Mouse (Mus musculus) forebrain, embryonic 11.5 days (tissue): Measurements from ENCODE around the gene Ace. TPM values are rescaled to one million over a fixed set of nuclear protein-coding genes. Genes with fewer than 3 reads are reported as not detected.

Experiments used
- ATAC-seq: fragments of 200-750 bp; cut with Nextera tagmentation; replicated peaks from 2 replicates; pipeline ENCODE4 v1.8.0; 2017; ENCODE audit warnings: moderate TSS enrichment; ENCODE audit not compliant: low FRiP score
- DNase-seq: peaks from one replicate; pipeline ENCODE4 v3.0.0-alpha.2; 2017; ENCODE audit warnings: low spot score
- H3K27ac ChIP-seq: fragments of 300-500 bp; sonication (generic); 2 replicates; pipeline ENCODE4 v1.5.1; 2014; ENCODE audit warnings: low read depth, low read length
- H3K27me3 ChIP-seq: fragments of 300-500 bp; sonication (generic); 2 replicates; pipeline ENCODE4 v1.6.1; 2014; ENCODE audit warnings: mild to moderate bottlenecking, low read length, mixed read lengths; ENCODE audit not compliant: control insufficient read depth, insufficient read depth
- H3K36me3 ChIP-seq: fragments of 300-500 bp; sonication (generic); 2 replicates; pipeline ENCODE4 v1.6.1; 2014; ENCODE audit warnings: mild to moderate bottlenecking, low read length, moderate library complexity, mixed read lengths; ENCODE audit not compliant: control insufficient read depth, insufficient read depth
- H3K4me1 ChIP-seq: fragments of 300-500 bp; sonication (generic); replicated peaks from 2 replicates; pipeline ENCODE4 v1.6.1; 2014; ENCODE audit warnings: low read length, mixed read lengths; ENCODE audit not compliant: control insufficient read depth, insufficient read depth
- H3K4me2 ChIP-seq: fragments of 300-500 bp; sonication (generic); 2 replicates; pipeline ENCODE4 v1.6.1; 2014; ENCODE audit warnings: low read depth, mild to moderate bottlenecking, low read length, moderate library complexity, mixed read lengths; ENCODE audit not compliant: severe bottlenecking
- H3K4me3 ChIP-seq: fragments of 300-500 bp; sonication (generic); 2 replicates; pipeline ENCODE4 v1.5.1; 2014; ENCODE audit warnings: low read depth, low read length
- H3K9ac ChIP-seq: fragments of 300-500 bp; sonication (generic); 2 replicates; pipeline ENCODE4 v1.6.1; 2014; ENCODE audit warnings: low read length
- H3K9me3 ChIP-seq: fragments of 300-500 bp; sonication (generic); 2 replicates; pipeline ENCODE4 v1.6.1; 2016; ENCODE audit warnings: low read length, mixed read lengths; ENCODE audit not compliant: control insufficient read depth
- WGBS: fragments of 180-500 bp; shearing (Covaris S2); extraction: QIAGEN DNeasy Blood & Tissue Kit; methylation state at CpG from one replicate; pipeline ENCODE4 v1.1.7; 2014; 5-methylcytosine and 5-hydroxymethylcytosine counted together
- polyA plus RNA-seq: library from polyadenylated mRNA; unstranded; fragments of >200 nt; fragmentation: Nextera tagmentation; extraction: Ambion mirVana; gene quantifications from 2 replicates; pipeline ENCODE4 v1.2.1, GENCODE M21; 2014

Ace gene
- polyA plus RNA-seq, result 0.67 and 0.90 TPM in 2 replicates

DNA sequence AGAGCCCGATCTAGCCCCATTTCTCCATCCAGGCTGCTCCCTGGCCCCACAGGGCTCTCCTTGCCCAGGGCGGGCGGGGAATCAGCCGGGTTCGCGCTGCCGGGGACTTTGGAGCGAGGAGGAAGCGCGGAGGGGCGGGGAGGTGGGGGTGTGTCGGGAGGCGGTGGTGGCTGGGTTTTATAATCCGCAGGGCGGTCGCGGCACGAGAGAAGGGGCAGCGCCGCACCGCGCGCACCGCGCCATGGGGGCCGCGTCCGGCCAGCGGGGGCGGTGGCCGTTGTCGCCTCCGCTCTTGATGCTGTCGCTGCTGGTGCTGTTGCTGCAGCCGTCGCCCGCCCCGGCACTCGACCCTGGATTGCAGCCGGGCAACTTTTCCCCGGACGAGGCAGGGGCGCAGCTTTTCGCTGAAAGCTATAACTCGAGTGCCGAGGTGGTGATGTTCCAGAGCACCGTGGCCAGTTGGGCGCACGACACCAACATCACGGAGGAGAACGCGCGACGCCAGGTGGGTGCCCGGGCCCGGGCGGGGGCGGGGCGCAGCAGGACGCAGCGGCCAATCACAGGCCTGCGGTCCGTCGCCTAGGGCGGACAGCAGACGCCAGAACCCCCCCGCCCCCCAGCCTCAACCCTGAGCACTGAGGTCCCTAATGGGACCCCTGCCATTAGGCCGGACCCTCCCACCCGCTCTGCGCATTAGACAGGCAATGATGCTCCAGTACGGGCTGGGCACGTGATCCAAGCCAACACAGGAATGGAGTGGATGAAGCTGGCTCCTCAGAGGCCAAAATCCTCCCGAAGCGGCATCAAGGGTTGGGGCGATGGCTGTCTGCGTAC is at the start of gene Ace:
Gene Ace, plus strand, starts transcription at position 205 of the 834 bp plus-strand sequence.
- peak within 1 kb of the TSS; percentile 98 for H3K4me2 ChIP-seq
- no peaks in the 10 kb centered on the region for H3K36me3 ChIP-seq
- peak within 1 kb of the TSS; percentile 55 for H3K9ac ChIP-seq
- peak; percentile 64 for ATAC-seq
- H3K27ac ChIP-seq, result no peak within 1 kb of the TSS
- peak within 1 kb of the TSS; percentile 50 for H3K4me3 ChIP-seq
- under 1% methylated on average over 76 of the region's 76 CpGs for WGBS
- peaks cover 21% of the 10 kb centered on the region for H3K27me3 ChIP-seq
- 0 out of 2 replicates have a peak, but pooled peaks cover 3% of the 10 kb centered on the region for H3K4me1 ChIP-seq
- DNase-seq, result peak; percentile 68
- no peaks in the 10 kb centered on the region for H3K9me3 ChIP-seq

DNA sequence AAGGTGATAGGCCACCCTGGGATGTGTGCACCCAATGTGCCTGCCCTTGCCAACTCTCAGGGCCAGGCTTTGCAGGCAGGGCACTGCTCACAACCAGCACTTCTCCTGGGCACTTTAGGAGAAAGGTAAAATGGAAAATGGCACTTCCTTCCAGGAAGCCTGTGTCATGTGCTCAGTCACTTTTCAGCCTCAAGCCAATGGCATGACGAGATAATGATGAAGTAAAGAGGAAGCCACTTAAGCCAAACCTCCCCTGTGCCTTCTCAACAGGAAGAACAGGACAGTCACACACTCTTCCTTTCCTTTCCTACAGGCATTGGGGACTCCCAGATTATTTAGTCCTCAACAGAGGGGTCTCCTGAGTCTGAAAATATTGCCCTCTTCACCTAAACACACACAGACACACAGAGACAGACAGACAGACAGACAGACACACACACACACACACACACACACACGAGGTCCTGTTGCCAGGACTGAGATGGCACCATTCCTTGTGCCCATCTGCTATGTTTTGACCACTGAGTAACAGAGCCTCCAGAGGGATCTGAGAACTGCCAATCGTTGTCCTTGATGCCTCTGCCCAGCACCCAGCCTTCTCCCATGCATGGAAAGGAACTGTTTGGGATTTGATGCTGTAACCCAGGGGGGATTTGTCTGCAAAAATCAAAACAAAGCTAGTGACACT is 47.5 kb upstream of the Ace start:
- H3K4me2 ChIP-seq, result no peak overlapping the region
- no peak overlapping the region for H3K4me3 ChIP-seq
- 82% methylated on average over 3 of the region's 3 CpGs for WGBS
- H3K36me3 ChIP-seq, result no peaks in the 10 kb centered on the region
- H3K9ac ChIP-seq, result no peak overlapping the region
- no peak for ATAC-seq
- DNase-seq, result no peak
- no peaks in the 10 kb centered on the region for H3K27me3 ChIP-seq
- no peaks in the 10 kb centered on the region for H3K9me3 ChIP-seq
- H3K27ac ChIP-seq, result no peak overlapping the region
- no peaks in the 10 kb centered on the region for H3K4me1 ChIP-seq

GRCm38 (mm10) chr11:105920836-105921235 is 46.9 kb upstream of the Ace start:
- no peak for ATAC-seq
- WGBS, result 88% methylated on average over 2 of the region's 2 CpGs

GRCm38 (mm10) chr11:105921275-105921674 is 46.5 kb upstream of the Ace start:
- no peak for DNase-seq
- Histone ChIP-seq H3K27ac (no peak overlapping the region), H3K9ac (no peak overlapping the region), H3K36me3 (no peaks in the 10 kb centered on the region), H3K27me3 (no peaks in the 10 kb centered on the region), H3K4me1 (no peaks in the 10 kb centered on the region), H3K4me3 (no peak overlapping the region), H3K9me3 (no peaks in the 10 kb centered on the region), H3K4me2 (no peak overlapping the region)
- ATAC-seq, result no peak
- 94% methylated on average over 5 of the region's 5 CpGs for WGBS

More at GRCm38 (mm10) chr11:105920836-105921235, 46.9 kb upstream of the Ace start:
- Histone ChIP-seq H3K36me3 (no peaks in the 10 kb centered on the region), H3K27me3 (no peaks in the 10 kb centered on the region), H3K27ac (no peak overlapping the region), H3K9ac (no peak overlapping the region), H3K4me1 (no peaks in the 10 kb centered on the region), H3K4me3 (no peak overlapping the region), H3K9me3 (no peaks in the 10 kb centered on the region), H3K4me2 (no peak overlapping the region)
- no peak for DNase-seq

DNA sequence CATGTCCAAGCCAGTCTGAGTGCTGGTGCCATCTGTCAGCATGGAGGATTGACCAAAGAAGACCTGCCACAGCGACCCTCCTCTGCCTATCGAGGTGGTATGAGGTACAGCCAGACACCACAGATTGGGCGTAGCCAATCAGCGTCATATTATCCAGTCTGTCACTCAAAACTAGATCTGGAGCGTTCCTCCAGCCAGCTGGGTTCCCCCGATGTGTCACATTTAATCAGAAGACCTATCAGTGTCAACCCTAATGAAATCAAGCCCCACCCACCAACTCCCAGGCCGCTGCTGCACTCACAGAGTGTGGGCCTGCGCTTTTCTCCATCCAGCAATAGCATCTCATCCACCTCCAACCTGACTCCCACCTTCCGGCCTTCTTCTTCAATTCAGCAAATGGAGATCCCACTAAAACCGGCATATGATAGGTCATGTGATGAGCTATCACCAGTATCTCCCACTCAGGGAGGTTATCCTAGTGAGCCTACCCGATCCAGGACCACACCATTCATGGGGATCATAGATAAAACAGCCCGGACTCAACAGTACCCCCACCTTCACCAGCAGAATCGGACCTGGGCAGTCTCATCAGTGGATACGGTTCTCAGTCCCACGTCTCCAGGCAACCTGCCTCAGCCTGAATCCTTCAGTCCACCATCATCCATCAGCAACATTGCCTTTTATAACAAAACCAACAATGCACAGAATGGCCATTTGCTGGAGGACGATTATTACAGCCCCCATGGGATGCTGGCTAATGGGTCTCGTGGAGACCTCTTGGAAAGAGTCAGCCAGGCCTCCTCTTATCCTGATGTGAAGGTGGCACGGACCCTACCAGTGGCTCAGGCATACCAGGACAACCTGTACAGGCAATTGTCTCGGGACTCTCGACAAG is 44.7 kb upstream of the Ace start:
- Histone ChIP-seq H3K9me3 (no peaks in the 10 kb centered on the region), H3K4me3 (no peak overlapping the region), H3K4me2 (no peak overlapping the region), H3K9ac (no peak overlapping the region), H3K36me3 (no peaks in the 10 kb centered on the region), H3K27me3 (no peaks in the 10 kb centered on the region), H3K27ac (no peak overlapping the region), H3K4me1 (no peaks in the 10 kb centered on the region)
- peak; percentile 47 for DNase-seq
- WGBS, result 90% methylated on average over 20 of the region's 20 CpGs
- no peak for ATAC-seq

- peak; percentile 72; the same call in 1 of the 2 replicates for ATAC-seq
- Histone ChIP-seq H3K4me1 (no peaks in the 10 kb centered on the region), H3K27ac (no peak overlapping the region), H3K9me3 (no peaks in the 10 kb centered on the region), H3K4me2 (no peak overlapping the region), H3K27me3 (no peaks in the 10 kb centered on the region), H3K36me3 (no peaks in the 10 kb centered on the region), H3K9ac (no peak overlapping the region), H3K4me3 (no peak overlapping the region)
- 54% methylated on average over 14 of the region's 14 CpGs for whole genome bisulfite sequencing
- peak; percentile 84 for DNase-seq
Measured at GRCm38 (mm10) chr11:105927065-105928030, 40.4 kb upstream of the Ace start.

GRCm38 (mm10) chr11:105928171-105928570 is 39.6 kb upstream of the Ace start:
- DNase-seq, result peak; percentile 29
- Histone ChIP-seq H3K27me3 (no peaks in the 10 kb centered on the region), H3K4me1 (no peaks in the 10 kb centered on the region), H3K4me3 (no peak overlapping the region), H3K9ac (no peak overlapping the region), H3K4me2 (no peak overlapping the region), H3K27ac (no peak overlapping the region), H3K9me3 (no peaks in the 10 kb centered on the region), H3K36me3 (no peaks in the 10 kb centered on the region)
- no peak for ATAC-seq
- WGBS, result 72% methylated on average over 5 of the region's 5 CpGs
